Mouse (Mus musculus): Measurements from ENCODE around the gene Rnf123.
A peak's percentile ranks its signal among the peaks of the same experiment; 100 is the strongest.
"Not testable (repeated sequence)": the region's sequence is repeated elsewhere in the genome, so short reads cannot be mapped to it uniquely, and the experiment has no call there.

The Rnf123 gene

DNA sequence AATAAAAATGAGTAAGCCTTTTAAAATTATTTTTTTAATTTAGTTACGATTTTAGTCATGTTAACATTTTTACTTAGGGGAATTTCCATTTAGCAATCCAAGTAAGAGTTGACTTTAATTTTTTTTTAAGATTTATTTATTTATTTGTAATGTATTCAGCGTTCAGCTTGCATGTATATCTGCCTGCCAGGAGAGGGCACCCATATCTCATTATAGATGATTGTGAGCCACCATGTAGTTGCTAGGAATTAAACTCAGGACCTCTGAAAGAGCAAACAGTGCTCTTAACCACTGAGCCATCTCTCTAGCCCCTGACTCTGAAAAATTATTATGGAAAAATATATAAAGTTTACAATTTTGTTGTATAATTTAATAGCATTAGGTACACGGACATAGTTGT, 56.6 kb downstream of the Rnf123 start:
- no peak for DNase-seq

GRCm38 (mm10) chr9:108023216-108023615, 59.9 kb downstream of the Rnf123 start:
- DNase-seq: no peak

DNA sequence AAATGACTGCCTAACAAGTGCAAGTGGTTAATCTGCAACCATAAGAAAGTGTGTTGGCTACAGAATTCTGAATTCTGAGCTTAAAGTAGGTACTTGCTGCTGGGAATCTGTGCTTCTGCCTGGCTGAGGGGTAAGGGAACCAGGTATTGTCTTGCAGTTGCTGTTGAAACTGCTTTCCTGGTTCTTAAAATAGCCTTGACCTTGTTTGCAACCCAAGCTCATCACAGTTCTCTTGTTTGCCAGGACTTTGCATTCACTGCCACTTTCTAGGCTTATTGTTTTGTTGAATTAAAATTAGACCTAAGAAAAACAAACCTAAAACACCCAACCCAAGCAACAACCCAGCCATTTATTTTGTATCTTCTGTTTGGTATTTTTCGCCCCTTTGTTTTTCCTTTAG, 62.4 kb downstream of the Rnf123 start:
- DNase-seq: no peak

DNA sequence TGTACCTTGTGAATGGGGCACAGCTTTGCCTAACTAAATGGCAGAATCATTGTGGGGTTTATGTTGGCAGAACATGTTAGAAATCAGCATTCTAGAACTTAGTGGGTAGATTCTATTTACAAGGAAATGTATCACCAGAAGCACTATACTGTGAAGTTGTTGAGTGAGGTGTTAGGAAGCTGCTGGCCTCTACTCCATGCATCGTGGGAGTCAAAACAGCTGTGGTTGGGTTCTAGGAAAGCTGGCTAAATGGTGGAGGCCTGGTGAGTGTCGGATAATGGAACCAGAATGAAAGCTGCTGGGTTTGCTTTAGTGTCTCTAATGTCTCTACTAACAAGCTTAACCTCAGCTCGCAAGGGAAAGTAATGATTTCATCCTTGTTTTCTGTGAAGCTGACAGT, 66.0 kb downstream of the Rnf123 start:
- no peak for DNase-seq

- DNase-seq: not testable (repeated sequence)
These were observed 69.6 kb downstream of the Rnf123 start for GRCm38 (mm10) chr9:108013577-108013976.

DNA sequence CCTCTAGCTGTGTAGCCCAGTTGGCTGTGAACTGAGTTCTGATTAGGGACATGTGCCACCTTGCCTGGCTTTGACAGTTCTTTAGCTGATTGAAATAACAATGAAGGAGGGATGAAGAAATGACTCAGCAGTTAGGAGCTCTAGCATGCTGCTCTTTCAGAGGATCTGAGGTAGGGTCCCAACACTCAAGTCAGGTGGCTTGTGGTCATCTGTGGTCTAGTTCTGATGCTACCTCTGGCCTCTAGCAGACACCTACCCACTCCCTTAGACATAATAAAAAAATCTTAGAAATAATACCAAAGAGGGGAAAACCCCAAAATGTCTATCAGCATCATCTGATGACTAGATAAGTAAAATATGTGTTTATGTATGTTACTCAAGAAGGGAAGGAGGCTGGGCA, 72.8 kb downstream of the Rnf123 start:
- DNase-seq: no peak

DNA sequence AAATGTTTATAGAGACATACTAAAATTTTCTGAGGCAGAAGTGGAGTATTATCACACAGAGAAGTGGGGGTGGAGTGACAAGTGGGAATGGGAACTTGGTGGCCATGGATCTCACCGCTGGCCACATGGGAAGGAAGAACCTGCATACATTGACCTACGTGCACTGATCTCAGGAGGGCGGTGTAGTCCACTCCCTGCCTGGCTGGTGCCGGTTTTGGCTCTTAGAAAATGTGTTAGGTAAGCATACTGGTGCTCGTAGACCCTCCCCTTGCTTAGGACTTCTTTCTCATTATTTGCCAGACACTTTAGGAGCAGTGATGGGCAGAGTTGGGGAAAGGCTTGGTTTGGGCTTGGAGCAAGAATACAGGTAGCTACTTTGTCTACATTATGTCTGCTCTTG, 75.1 kb downstream of the Rnf123 start:
- DNase-seq: no peak

DNA sequence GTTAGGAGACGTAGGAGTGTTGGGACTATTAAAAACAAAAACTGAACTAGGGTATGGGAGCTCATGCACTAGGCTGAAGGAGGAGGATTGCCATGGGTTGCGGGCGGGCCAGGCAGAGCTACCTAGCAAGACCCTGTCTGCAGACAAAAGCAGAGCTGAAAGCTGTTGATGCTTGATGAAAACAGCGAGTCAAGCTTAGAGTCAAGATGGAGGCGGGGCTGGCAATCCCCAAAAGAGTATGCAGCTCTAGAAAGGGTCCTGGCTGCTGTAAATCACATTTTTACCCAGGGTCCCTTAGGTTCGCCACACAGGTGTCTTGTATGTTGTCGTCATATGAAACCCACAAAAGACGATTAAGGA, 79.6 kb downstream of the Rnf123 start:
- peak in 1 of 2 experiments; percentile 20 for DNase-seq

DNA sequence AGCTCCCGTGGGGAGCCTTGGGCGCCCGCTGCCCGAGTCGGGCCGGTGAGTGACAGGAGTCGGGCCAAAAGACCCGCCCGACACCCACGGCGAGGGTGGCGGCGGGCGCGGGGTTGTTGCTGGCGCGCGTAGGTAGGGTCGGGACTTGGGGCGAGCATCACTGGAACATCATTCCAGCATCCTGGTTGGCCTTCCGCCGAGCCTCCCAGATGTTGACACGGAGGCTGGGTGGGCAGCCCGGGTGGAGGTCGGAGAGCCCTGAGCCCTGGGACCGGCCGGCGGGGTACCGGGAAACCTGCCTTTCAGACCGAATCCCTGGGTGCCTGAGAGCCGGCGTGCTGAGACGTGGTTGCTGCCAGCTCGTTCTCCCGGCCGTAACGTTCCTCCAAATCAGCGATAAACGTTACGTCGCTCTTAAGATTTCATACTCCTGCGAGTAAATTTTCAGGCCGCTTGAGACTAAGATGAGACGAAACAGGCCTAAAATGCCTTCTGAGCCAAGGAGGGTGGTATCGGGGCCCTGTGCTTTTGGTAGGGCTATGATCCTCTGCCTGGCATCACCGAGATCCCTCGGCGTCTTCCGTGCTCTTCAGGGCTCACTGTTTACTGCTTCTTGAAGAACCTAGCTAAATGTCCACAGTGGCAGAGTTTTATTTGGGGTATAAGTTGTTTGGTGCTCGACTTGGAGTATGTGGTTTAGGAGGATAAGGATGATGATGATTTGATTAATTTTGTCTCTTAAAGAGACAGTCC, 80.2 kb downstream of the Rnf123 start:
- no peak for DNase-seq

- DNase-seq: peak; percentile 99 to 100
These were observed 81.0 kb downstream of the Rnf123 start, which contains the start of gene Ip6k1 for GRCm38 (mm10) chr9:108001922-108002770. Gene Ip6k1, plus strand, starts transcription at chr9:108002501.

Data from lung, postnatal 4 days (tissue).